Mouse (Mus musculus) heart, embryonic 14.5 days (tissue): ENCODE measurements at regions not wholly inside any gene's neighbourhood (a gene's known extent, or its start where the extent isn't known, plus 50 kb on each side); places are given as distances from the start of the nearest gene placed in this dataset.

Experiments
- ATAC-seq: fragments of 200-750 bp; cut with Nextera tagmentation; 2 replicates; pipeline ENCODE4 v1.8.0; 2017; ENCODE audit warnings: low read depth, moderate TSS enrichment; ENCODE audit not compliant: insufficient number of reproducible peaks, insufficient read depth, low FRiP score
- H3K27ac ChIP-seq, 2 experiments: fragments of 200-500 bp in 1 of 2; fragments of 300-500 bp in 1 of 2; sonication (generic) in 1 of 2; replicated peaks in 1 of 2; 2 replicates each; pipeline ENCODE4 v1.5.1; 2012 to 2014; ENCODE audit warnings: low read depth in 2 of 2, low read length in 2 of 2, control low read depth in 1 of 2, mild to moderate bottlenecking in 1 of 2, mixed read lengths in 1 of 2; ENCODE audit not compliant: control insufficient read depth in 1 of 2, insufficient read depth in 1 of 2
- H3K27me3 ChIP-seq: fragments of 300-500 bp; sonication (generic); 2 replicates; pipeline ENCODE4 v1.6.1; 2014; ENCODE audit warnings: mild to moderate bottlenecking, low read length, control low read depth; ENCODE audit not compliant: control insufficient read depth, insufficient read depth
- H3K36me3 ChIP-seq: fragments of 300-500 bp; sonication (generic); 2 replicates; pipeline ENCODE4 v1.6.1; 2014; ENCODE audit warnings: mild to moderate bottlenecking, control low read depth, low read length, mixed read lengths; ENCODE audit not compliant: control insufficient read depth, insufficient read depth
- H3K4me1 ChIP-seq, 2 experiments: fragments of 200-500 bp in 1 of 2; fragments of 300-500 bp in 1 of 2; sonication (generic) in 1 of 2; 2 replicates each; pipeline ENCODE4 v1.6.1; 2012 to 2014; ENCODE audit warnings: low read length in 2 of 2, control low read depth in 1 of 2, mixed read lengths in 1 of 2; ENCODE audit not compliant: control insufficient read depth in 2 of 2, insufficient read depth in 2 of 2
- H3K4me2 ChIP-seq: fragments of 300-500 bp; sonication (generic); 2 replicates; pipeline ENCODE4 v1.6.1; 2014; ENCODE audit warnings: mild to moderate bottlenecking, low read length
- H3K4me3 ChIP-seq, 2 experiments: fragments of 200-500 bp in 1 of 2; fragments of 300-500 bp in 1 of 2; sonication (generic) in 1 of 2; 2 replicates each; pipeline ENCODE4 v1.5.1; 2012 to 2014; ENCODE audit warnings: low read length in 2 of 2, mild to moderate bottlenecking in 2 of 2, control low read depth in 1 of 2, low read depth in 1 of 2, moderate library complexity in 1 of 2; ENCODE audit not compliant: control insufficient read depth in 1 of 2, insufficient read depth in 1 of 2
- H3K9ac ChIP-seq: fragments of 300-500 bp; sonication (generic); 2 replicates; pipeline ENCODE4 v1.6.1; 2014; ENCODE audit warnings: mild to moderate bottlenecking, low read length
- H3K9me3 ChIP-seq: fragments of 300-500 bp; sonication (generic); 2 replicates; pipeline ENCODE4 v1.6.1; 2016; ENCODE audit warnings: low read length, control low read depth; ENCODE audit not compliant: control insufficient read depth
- WGBS: fragments of 180-500 bp; shearing (Covaris S2); extraction: QIAGEN DNeasy Blood & Tissue Kit; methylation state at CpG from one replicate; pipeline ENCODE4 v1.1.7; 2014; 5-methylcytosine and 5-hydroxymethylcytosine counted together

GRCm38 (mm10) chr5:51894159-51894558, 296.2 kb downstream of the Dhx15 start:
- no peak overlapping the region for H3K4me2 ChIP-seq
- H3K9me3 ChIP-seq, result no peaks in the 10 kb centered on the region
- no peak overlapping the region for H3K4me3 ChIP-seq
- H3K27ac ChIP-seq, result no peak overlapping the region
- peaks cover 4 to 17% of the 10 kb centered on the region in 2 experiments for H3K4me1 ChIP-seq
- no peak for ATAC-seq
- WGBS, result 65% methylated on average over 8 of the region's 8 CpGs
- H3K9ac ChIP-seq, result no peak overlapping the region
- H3K36me3 ChIP-seq, result no peaks in the 10 kb centered on the region
- no peaks in the 10 kb centered on the region for H3K27me3 ChIP-seq

- Histone ChIP-seq H3K9me3 (no peaks in the 10 kb centered on the region), H3K36me3 (no peaks in the 10 kb centered on the region), H3K4me1 (no peaks in the 10 kb centered on the region), H3K4me3 (no peak overlapping the region), H3K27me3 (no peaks in the 10 kb centered on the region), H3K4me2 (no peak overlapping the region), H3K9ac (no peak overlapping the region), H3K27ac (no peak overlapping the region)
- 84% methylated on average over 4 of the region's 4 CpGs for WGBS
- no peak for ATAC-seq
Measured at GRCm38 (mm10) chr5:51891341-51891740, 299.0 kb downstream of the Dhx15 start.

- no peak overlapping the region for H3K4me3 ChIP-seq
- no peak for ATAC-seq
- H3K9me3 ChIP-seq, result no peaks in the 10 kb centered on the region
- WGBS, result 79% methylated on average over 7 of the region's 7 CpGs
- H3K4me1 ChIP-seq, result no peaks in the 10 kb centered on the region
- no peaks in the 10 kb centered on the region for H3K27me3 ChIP-seq
- H3K9ac ChIP-seq, result no peak overlapping the region
- no peak overlapping the region for H3K27ac ChIP-seq
- H3K36me3 ChIP-seq, result no peaks in the 10 kb centered on the region
- no peak overlapping the region for H3K4me2 ChIP-seq
Measured at GRCm38 (mm10) chr5:51888404-51888803, 301.9 kb downstream of the Dhx15 start.

- Histone ChIP-seq H3K27me3 (no peaks in the 10 kb centered on the region), H3K36me3 (no peaks in the 10 kb centered on the region), H3K4me1 (no peaks in the 10 kb centered on the region), H3K27ac (no peak overlapping the region), H3K9me3 (no peaks in the 10 kb centered on the region), H3K4me3 (no peak overlapping the region), H3K9ac (no peak overlapping the region), H3K4me2 (no peak overlapping the region)
- WGBS, result 65% methylated on average over 4 of the region's 4 CpGs
- no peak for ATAC-seq
Measured at GRCm38 (mm10) chr5:51882594-51882993, 307.7 kb downstream of the Dhx15 start.

- Histone ChIP-seq H3K4me2 (no peak overlapping the region), H3K9ac (no peak overlapping the region), H3K27ac (no peak overlapping the region), H3K36me3 (no peaks in the 10 kb centered on the region), H3K9me3 (no peaks in the 10 kb centered on the region), H3K4me1 (no peaks in the 10 kb centered on the region), H3K27me3 (no peaks in the 10 kb centered on the region), H3K4me3 (no peak overlapping the region)
- ATAC-seq, result no peak
- 65% methylated on average over 3 of the region's 3 CpGs for WGBS
Measured at GRCm38 (mm10) chr5:51882173-51882572, 308.1 kb downstream of the Dhx15 start.

- H3K4me2 ChIP-seq, result no peak overlapping the region
- H3K27me3 ChIP-seq, result no peaks in the 10 kb centered on the region
- no peak overlapping the region for H3K4me3 ChIP-seq
- no peaks in the 10 kb centered on the region for H3K9me3 ChIP-seq
- no peak overlapping the region for H3K9ac ChIP-seq
- no peak for ATAC-seq
- H3K27ac ChIP-seq, result no peak overlapping the region
- H3K4me1 ChIP-seq, result no peaks in the 10 kb centered on the region
- no peaks in the 10 kb centered on the region for H3K36me3 ChIP-seq
- 80% methylated on average over 2 of the region's 2 CpGs for WGBS
Measured at GRCm38 (mm10) chr5:51876846-51877245, 309.3 kb upstream of the Ppargc1a start.

- H3K27ac ChIP-seq, result no peak overlapping the region
- H3K9ac ChIP-seq, result no peak overlapping the region
- H3K4me3 ChIP-seq, result no peak overlapping the region
- no peaks in the 10 kb centered on the region for H3K9me3 ChIP-seq
- ATAC-seq, result no peak
- WGBS, result 90% methylated on average over 5 of the region's 5 CpGs
- H3K27me3 ChIP-seq, result no peaks in the 10 kb centered on the region
- no peak overlapping the region for H3K4me2 ChIP-seq
- H3K36me3 ChIP-seq, result no peaks in the 10 kb centered on the region
- peaks cover 0 to 1% of the 10 kb centered on the region in 2 experiments; a peak in 2 of 4 replicates for H3K4me1 ChIP-seq
Measured at GRCm38 (mm10) chr5:51873571-51873970, 306.0 kb upstream of the Ppargc1a start.

GRCm38 (mm10) chr5:51871735-51872134, 304.2 kb upstream of the Ppargc1a start:
- no peak for ATAC-seq
- no peak overlapping the region for H3K27ac ChIP-seq
- no peaks in the 10 kb centered on the region for H3K27me3 ChIP-seq
- no peaks in the 10 kb centered on the region for H3K9me3 ChIP-seq
- H3K4me1 ChIP-seq, result peaks cover 4% of the 10 kb centered on the region in 2 experiments; a peak in 3 of 4 replicates
- no peak overlapping the region for H3K4me3 ChIP-seq
- WGBS, result 94% methylated on average over 12 of the region's 12 CpGs
- H3K9ac ChIP-seq, result no peak overlapping the region
- H3K4me2 ChIP-seq, result no peak overlapping the region
- no peaks in the 10 kb centered on the region for H3K36me3 ChIP-seq
